Mouse (Mus musculus) liver, embryonic 15.5 days (tissue): ENCODE measurements around the gene Sh3d21. TPM values are rescaled to one million over a fixed set of nuclear protein-coding genes. Genes with fewer than 3 reads are reported as not detected.

Source experiments
- ATAC-seq: fragments of 200-750 bp; cut with Nextera tagmentation; 2 replicates; pipeline ENCODE4 v1.8.0; 2017; ENCODE audit warnings: moderate number of reproducible peaks, mild to moderate bottlenecking, moderate library complexity; ENCODE audit not compliant: insufficient read depth
- H3K27ac ChIP-seq: fragments of 300-500 bp; sonication (generic); replicated peaks from 2 replicates; pipeline ENCODE4 v1.5.1; 2015; ENCODE audit warnings: mild to moderate bottlenecking, inconsistent platforms
- H3K27me3 ChIP-seq: fragments of 300-500 bp; sonication (generic); 2 replicates; pipeline ENCODE4 v1.6.1; 2015; ENCODE audit warnings: mild to moderate bottlenecking, inconsistent platforms
- H3K36me3 ChIP-seq: fragments of 300-500 bp; sonication (generic); replicated peaks from 2 replicates; pipeline ENCODE4 v1.6.1; 2015; ENCODE audit warnings: moderate library complexity, mild to moderate bottlenecking, inconsistent platforms
- H3K4me1 ChIP-seq: fragments of 300-500 bp; sonication (generic); replicated peaks from 2 replicates; pipeline ENCODE4 v1.6.1; 2015; ENCODE audit warnings: inconsistent platforms
- H3K4me2 ChIP-seq: fragments of 300-500 bp; sonication (generic); 2 replicates; pipeline ENCODE4 v1.6.1; 2015; ENCODE audit warnings: moderate library complexity, mild to moderate bottlenecking, inconsistent platforms
- H3K4me3 ChIP-seq: fragments of 300-500 bp; sonication (generic); replicated peaks from 2 replicates; pipeline ENCODE4 v1.5.1; 2015; ENCODE audit warnings: mild to moderate bottlenecking, inconsistent platforms
- H3K9ac ChIP-seq: fragments of 300-500 bp; sonication (generic); 2 replicates; pipeline ENCODE4 v1.6.1; 2015; ENCODE audit warnings: moderate library complexity, mild to moderate bottlenecking, inconsistent platforms
- H3K9me3 ChIP-seq: fragments of 300-500 bp; sonication (generic); replicated peaks from 2 replicates; pipeline ENCODE4 v1.6.1; 2016; ENCODE audit warnings: inconsistent platforms
- WGBS: fragments of 180-500 bp; shearing (Covaris S2); methylation state at CpG from one replicate; pipeline ENCODE4 v1.1.7; 2015; ENCODE audit warnings: mixed read lengths; ENCODE audit not compliant: insufficient replicate concordance; 5-methylcytosine and 5-hydroxymethylcytosine counted together
- polyA plus RNA-seq: library from polyadenylated mRNA; unstranded; fragments of >200 nt; fragmentation: Nextera tagmentation; extraction: Ambion mirVana; gene quantifications from 2 replicates; pipeline ENCODE4 v1.2.1, GENCODE M21; 2015

Gene Sh3d21
- polyA plus RNA-seq, 1 experiment from 2014 or later = 1.4 TPM

DNA sequence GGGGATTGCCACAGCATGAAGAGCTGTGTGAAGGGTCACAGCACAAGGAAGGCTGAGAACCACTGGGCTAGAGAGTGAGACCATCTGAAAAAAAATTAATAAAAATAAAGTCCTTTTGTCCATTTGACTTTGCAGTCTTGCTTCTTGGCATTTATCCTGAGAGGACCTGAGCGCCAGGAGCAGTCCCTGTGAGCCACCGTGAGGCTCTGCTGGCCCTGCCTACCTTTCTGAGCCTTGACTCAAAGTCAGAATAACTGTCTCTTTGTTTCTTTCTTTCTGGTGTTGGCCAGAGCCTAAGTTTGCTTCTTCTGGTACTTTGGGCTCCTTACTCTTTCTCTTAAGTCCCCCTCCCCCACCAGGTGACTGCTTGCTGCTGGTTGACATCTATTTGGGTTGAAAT is 42.8 kb downstream of the Sh3d21 start:
- no peaks in the 10 kb centered on the region for H3K27me3 ChIP-seq
- 97% methylated on average over 2 of the region's 2 CpGs for WGBS
- H3K9ac ChIP-seq = no peak overlapping the region
- no peaks in the 10 kb centered on the region for H3K9me3 ChIP-seq
- ATAC-seq = no peak
- H3K4me1 ChIP-seq = peaks cover 6% of the 10 kb centered on the region; the same call in 1 of the 2 replicates
- no peak overlapping the region for H3K27ac ChIP-seq
- no peak overlapping the region for H3K4me2 ChIP-seq
- H3K4me3 ChIP-seq = no peak overlapping the region
- H3K36me3 ChIP-seq = peaks cover 11% of the 10 kb centered on the region

DNA sequence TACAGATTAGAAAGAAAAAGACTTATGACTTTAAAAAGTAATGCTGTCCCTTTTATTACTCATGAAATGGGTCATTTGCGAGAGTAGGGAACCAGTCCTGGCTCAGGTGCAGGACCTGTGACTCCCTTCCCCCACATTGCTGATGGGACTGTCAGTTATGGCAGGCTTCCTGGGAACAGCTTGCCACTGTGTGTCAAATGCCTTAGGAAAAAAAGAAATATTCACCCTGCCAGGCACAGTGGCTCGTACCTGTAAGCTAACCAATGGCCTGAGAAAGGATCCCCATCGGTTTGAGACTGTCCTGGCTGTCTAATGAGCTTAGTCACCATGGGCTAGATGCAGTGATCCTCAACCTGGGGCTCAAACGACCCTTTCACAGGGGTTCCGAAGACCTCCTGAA is 43.2 kb downstream of the Sh3d21 start:
- Histone ChIP-seq H3K9me3 (no peaks in the 10 kb centered on the region), H3K4me1 (peaks cover 10% of the 10 kb centered on the region; the same call in 1 of the 2 replicates), H3K4me3 (no peak overlapping the region), H3K4me2 (no peak overlapping the region), H3K36me3 (peaks cover 8% of the 10 kb centered on the region), H3K27me3 (no peaks in the 10 kb centered on the region), H3K9ac (no peak overlapping the region), H3K27ac (no peak overlapping the region)
- no peak for ATAC-seq
- 70% methylated on average over 5 of the region's 5 CpGs for WGBS

DNA sequence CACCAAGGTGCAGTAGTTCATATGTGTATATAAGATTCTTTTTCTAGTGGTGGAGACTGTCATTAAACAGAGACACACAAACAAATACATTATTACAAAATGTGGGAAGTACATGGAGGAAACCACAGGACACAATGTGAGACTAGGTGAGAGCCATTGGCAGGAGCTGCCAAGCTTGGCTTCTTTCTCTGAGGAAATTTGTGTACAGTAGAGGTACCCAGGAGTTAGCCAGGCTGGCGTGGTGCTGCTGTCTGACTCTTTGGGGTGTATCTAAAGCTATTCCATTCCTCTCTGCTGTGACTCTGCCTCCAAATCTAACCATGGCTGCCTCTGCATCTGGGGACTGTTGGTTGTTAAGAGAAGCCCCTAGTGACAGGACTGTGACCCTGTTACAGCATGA is 44.2 kb downstream of the Sh3d21 start:
- Histone ChIP-seq H3K9ac (no peak overlapping the region), H3K27ac (no peak overlapping the region), H3K36me3 (no peaks in the 10 kb centered on the region; the same call in 1 of the 2 replicates), H3K27me3 (no peaks in the 10 kb centered on the region), H3K4me1 (peaks cover 14% of the 10 kb centered on the region), H3K9me3 (no peaks in the 10 kb centered on the region), H3K4me3 (no peak overlapping the region), H3K4me2 (no peak overlapping the region)
- WGBS = 65% methylated on average over 1 of the region's 1 CpGs
- ATAC-seq = no peak

DNA sequence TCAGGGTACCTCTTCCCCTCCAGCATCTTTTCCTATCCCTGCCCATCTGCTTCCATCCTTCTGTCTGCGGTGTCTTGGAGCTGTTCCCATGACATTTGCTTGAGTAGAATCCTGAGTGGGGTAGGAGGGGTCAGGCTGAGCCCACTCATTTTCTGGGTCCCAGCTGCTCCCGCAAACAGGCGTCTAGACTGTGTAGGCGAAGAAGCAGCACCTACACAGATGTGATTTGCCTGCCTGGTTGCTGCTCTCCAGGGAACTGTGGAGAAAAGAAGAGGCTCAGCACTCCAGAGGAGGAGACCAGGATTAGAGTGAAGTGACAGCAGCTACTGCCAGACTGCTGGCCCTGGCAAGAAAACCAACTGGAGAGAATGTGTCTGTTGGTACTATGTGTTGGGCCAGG is 44.6 kb downstream of the Sh3d21 start:
- peaks cover 18% of the 10 kb centered on the region for H3K4me1 ChIP-seq
- no peak overlapping the region for H3K27ac ChIP-seq
- H3K9ac ChIP-seq = no peak overlapping the region
- no peaks in the 10 kb centered on the region; the same call in 1 of the 2 replicates for H3K36me3 ChIP-seq
- H3K9me3 ChIP-seq = no peaks in the 10 kb centered on the region
- ATAC-seq = no peak
- WGBS = 80% methylated on average over 4 of the region's 4 CpGs
- H3K4me2 ChIP-seq = no peak overlapping the region
- no peaks in the 10 kb centered on the region for H3K27me3 ChIP-seq
- H3K4me3 ChIP-seq = no peak overlapping the region

DNA sequence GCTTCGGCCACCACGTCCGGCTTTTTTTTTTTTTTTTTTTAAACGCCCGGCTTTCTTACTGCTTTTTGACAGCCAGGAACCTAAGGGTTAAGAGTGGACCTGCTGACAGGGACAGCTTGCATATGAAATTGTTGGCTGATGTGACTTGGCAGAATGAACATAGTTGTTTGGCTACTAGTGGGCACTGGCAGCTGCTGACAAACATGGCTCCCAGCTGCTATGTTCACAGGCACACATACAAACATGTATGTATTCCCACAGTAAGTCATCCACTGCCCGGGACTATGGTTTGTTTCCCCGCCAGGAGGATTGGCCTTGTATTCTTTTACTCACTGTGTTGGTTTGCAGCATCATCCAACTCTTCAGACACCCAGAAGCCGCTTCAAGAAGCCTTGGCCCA is 46.2 kb downstream of the Sh3d21 start:
- no peak overlapping the region for H3K27ac ChIP-seq
- H3K9me3 ChIP-seq = no peaks in the 10 kb centered on the region
- H3K27me3 ChIP-seq = no peaks in the 10 kb centered on the region
- no peak overlapping the region for H3K4me2 ChIP-seq
- H3K9ac ChIP-seq = no peak overlapping the region
- H3K4me3 ChIP-seq = no peak overlapping the region
- 69% methylated on average over 8 of the region's 8 CpGs for WGBS
- H3K4me1 ChIP-seq = peaks cover 28% of the 10 kb centered on the region
- no peaks in the 10 kb centered on the region; the same call in 1 of the 2 replicates for H3K36me3 ChIP-seq
- no peak for ATAC-seq

DNA sequence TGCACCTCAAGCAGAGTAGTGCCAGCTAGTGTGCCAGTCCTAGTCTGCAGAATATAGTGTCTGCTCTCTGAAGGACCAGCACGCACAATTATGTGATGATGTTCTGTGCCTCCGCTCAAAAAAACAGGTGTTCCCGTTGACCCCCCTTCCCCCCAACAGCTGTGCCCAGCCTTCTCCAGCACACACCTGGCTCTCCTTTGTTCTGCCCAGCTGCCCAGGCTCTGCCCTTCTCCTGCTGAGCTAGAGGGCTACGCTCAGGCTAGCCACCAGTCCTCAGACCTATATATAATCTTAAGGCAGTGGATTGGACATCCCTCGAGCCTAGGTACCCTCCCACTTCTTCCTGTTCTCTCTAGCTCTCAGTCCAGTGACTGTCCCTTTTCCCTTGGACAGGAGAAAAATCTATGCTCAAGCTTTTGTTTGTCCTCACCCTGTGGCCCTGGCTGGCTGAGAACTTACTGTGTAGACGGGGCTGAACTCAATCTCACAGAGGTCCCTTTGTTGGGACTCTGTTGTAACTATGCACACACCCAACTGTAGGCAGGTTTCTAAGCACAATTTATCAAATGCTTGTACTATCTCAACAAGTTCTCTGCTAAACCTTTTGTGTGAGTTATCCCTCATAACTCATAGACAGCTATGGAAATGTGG is 47.3 kb downstream of the Sh3d21 start:
- Histone ChIP-seq H3K9me3 (no peaks in the 10 kb centered on the region), H3K36me3 (no peaks in the 10 kb centered on the region; the same call in 1 of the 2 replicates), H3K4me3 (no peak overlapping the region), H3K9ac (no peak overlapping the region), H3K4me2 (no peak overlapping the region), H3K4me1 (peaks cover 36% of the 10 kb centered on the region), H3K27me3 (no peaks in the 10 kb centered on the region), H3K27ac (no peak overlapping the region)
- 62% methylated on average over 6 of the region's 6 CpGs for WGBS
- ATAC-seq = no peak

DNA sequence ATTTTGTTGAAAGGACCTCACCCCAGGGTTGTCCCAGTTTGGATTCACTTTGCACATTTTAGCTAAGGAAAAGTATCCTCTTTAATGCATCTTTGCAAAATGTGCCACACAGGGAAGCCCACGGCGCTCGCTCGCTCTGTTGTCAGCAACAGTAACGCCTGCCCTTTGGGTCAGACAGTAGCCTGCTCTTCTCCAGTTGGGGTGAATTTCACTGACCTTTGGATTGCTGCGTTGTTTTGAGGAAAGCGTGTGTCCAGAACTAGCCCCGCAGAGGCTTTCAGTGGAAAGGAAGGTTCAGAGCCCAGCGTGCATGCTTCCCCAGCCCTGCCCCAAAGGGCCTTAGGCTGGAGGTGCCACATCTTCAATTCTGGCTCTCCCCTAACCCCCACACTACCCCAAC is 47.9 kb downstream of the Sh3d21 start:
- WGBS = 79% methylated on average over 9 of the region's 9 CpGs

DNA sequence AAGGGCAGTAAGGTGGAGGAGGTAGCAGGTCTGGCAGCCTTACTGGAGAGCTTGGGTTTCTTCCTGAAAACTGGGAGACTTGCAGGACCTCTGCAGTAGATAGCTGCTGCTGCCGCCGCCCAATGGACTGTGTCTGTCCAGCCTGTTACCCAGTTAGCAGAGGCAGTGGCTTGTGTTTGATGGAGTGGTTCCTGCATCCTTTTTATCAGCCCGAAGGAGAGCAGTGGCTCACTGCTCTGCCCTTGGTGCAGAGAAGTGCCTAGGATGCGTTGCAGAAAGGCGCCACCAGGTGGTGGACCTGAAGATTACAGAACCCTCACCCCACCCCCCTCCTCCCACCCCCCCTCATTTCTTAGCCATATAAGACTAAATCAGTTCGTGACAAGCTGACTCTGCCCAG is 49.3 kb downstream of the Sh3d21 start:
- Histone ChIP-seq H3K4me2 (no peak overlapping the region), H3K27me3 (no peaks in the 10 kb centered on the region), H3K27ac (no peak overlapping the region), H3K9ac (no peak overlapping the region), H3K4me3 (no peak overlapping the region), H3K9me3 (no peaks in the 10 kb centered on the region), H3K36me3 (no peaks in the 10 kb centered on the region; the same call in 1 of the 2 replicates), H3K4me1 (peaks cover 56% of the 10 kb centered on the region)
- 4% methylated on average over 6 of the region's 6 CpGs for WGBS
- 0 out of 2 replicates have a peak, but pooled peaks have one; percentile 38 for ATAC-seq

More for the DNA sequence above, 47.9 kb downstream of the Sh3d21 start:
- Histone ChIP-seq H3K4me2 (no peak overlapping the region), H3K27me3 (no peaks in the 10 kb centered on the region), H3K9ac (no peak overlapping the region), H3K27ac (no peak overlapping the region), H3K4me3 (no peak overlapping the region), H3K9me3 (no peaks in the 10 kb centered on the region), H3K36me3 (no peaks in the 10 kb centered on the region; the same call in 1 of the 2 replicates), H3K4me1 (peaks cover 42% of the 10 kb centered on the region)
- ATAC-seq = no peak

DNA sequence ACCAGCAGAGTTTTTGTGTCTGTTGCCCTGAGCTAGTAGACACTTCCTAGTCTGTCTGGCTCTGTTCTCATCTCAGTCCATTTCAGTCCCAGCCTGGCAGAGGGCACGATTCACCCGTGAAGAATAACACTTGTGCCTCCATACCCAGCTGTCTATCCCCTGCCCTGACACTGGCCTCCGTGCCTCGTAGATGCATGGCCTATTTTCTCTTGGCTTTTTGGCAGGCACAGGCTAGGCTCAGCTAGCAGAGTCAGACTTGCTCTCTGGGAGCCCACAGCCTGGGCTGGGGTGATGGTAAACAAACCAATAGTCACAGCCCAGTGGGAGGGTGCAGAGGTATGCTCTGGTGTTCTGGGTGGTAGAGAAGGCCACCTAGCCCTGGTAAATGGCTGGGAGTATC is 50.0 kb downstream of the Sh3d21 start:
- H3K4me2 ChIP-seq = no peak overlapping the region
- no peaks in the 10 kb centered on the region for H3K27me3 ChIP-seq
- no peak for ATAC-seq
- WGBS = 72% methylated on average over 4 of the region's 4 CpGs
- H3K4me1 ChIP-seq = peaks cover 63% of the 10 kb centered on the region
- no peak overlapping the region for H3K4me3 ChIP-seq
- no peaks in the 10 kb centered on the region for H3K9me3 ChIP-seq
- H3K27ac ChIP-seq = no peak overlapping the region
- no peaks in the 10 kb centered on the region for H3K36me3 ChIP-seq
- no peak overlapping the region for H3K9ac ChIP-seq

DNA sequence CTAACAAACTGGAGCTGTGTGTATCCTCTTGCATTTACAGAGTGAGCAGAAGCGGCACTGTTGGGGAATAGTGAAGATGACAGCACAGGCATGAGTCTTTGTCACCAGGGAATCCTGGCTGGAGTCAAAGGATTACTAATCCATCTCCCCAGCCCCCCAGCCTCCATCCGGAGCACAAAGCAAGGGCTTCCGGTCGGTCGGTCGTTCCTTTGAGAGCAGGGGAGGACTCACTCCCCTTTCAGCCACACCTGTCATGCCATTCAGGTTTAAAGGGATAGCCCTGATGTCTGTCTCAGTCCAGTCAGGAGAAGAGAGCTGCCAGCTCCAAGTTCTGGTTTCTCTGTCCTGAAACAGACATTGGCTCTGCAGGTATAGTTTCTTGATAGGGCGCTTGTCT is 52.1 kb downstream of the Sh3d21 start:
- Histone ChIP-seq H3K4me1 (peaks cover 74% of the 10 kb centered on the region), H3K9ac (no peak overlapping the region), H3K9me3 (no peaks in the 10 kb centered on the region), H3K27ac (peak overlapping the region; percentile 73), H3K27me3 (no peaks in the 10 kb centered on the region), H3K4me2 (peak overlapping the region; percentile 41), H3K36me3 (no peaks in the 10 kb centered on the region), H3K4me3 (no peak overlapping the region)
- WGBS = 25% methylated on average over 7 of the region's 7 CpGs
- no peak for ATAC-seq

DNA sequence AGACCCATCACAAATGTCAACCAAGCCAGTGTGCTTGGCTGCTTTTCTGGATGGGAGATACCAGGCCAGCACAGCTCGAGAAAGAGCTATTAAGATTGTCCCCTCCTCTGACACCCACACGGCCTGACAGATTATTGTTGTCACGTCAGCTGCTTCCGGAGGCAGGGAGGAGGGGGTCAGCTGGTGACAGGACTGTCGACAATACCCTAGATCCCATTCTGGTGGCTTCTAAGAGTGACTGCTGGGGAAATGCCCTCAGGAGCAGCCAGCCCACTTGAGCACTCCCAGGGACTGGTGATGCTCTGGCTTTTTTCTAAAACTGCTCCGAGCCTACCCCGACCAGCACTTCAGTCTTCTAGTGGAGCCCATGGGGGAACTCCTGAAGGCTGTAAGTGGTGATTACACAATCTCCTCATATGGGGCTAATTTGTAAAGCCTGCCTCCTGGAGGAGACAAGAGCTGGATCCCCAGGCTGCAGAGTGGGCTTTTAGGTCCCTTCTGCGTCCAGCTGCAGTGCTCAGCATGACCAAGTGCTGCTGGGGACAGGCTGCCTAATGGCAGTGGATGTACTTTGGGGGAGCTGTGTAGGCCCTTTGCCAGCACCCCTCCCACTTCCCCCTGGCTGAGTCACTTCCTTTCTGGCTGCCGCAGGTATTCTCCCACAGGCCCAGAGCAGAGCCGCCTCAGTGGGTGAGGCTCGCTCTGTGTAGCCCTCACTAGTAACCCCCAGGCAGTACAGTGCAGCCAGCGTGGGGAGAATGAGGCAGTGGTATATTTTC is 52.7 kb downstream of the Sh3d21 start:
- peak overlapping the region; percentile 41 for H3K4me2 ChIP-seq
- H3K9ac ChIP-seq = no peak overlapping the region; the same call in 1 of the 2 replicates
- peak overlapping the region; percentile 73 for H3K27ac ChIP-seq
- no peaks in the 10 kb centered on the region for H3K9me3 ChIP-seq
- WGBS = 9% methylated on average over 12 of the region's 12 CpGs
- no peaks in the 10 kb centered on the region for H3K36me3 ChIP-seq
- peak; percentile 34; the same call in 1 of the 2 replicates for ATAC-seq
- H3K4me1 ChIP-seq = peaks cover 75% of the 10 kb centered on the region
- H3K4me3 ChIP-seq = no peak overlapping the region
- H3K27me3 ChIP-seq = no peaks in the 10 kb centered on the region
